In genomic region chr1:89926583-89927060, GRCm38 (mm10) we compare ENCODE assay signal across 9 mouse cellular contexts. TPM values are rescaled to one million over a fixed set of nuclear protein-coding genes. Genes with fewer than 3 reads are reported as not detected.
DNase-seq lines count a peak whose midpoint lies in the region; ATAC-seq lines count a peak whose summit lies in the region.
"Had no signal": no experiment of that assay in that cellular context is flagged by ENCODE, and none has a peak within 500 bp of the region (broad histone marks: within the 10 kb centered on the region; RNA-seq: fewer than 3 reads in every experiment).

No protein-coding gene starts in this region.

- no peaks in the 10 kb centered on the region for H3K9me3 ChIP-seq in lung, embryonic 16.5 days (ENCODE audit: control insufficient read depth, low read length)
- H3K9me3 ChIP-seq in forebrain, embryonic 13.5 days (replicated peaks): no peaks in the 10 kb centered on the region
- H3K9me3 ChIP-seq in limb, embryonic 11.5 days (ENCODE audit: control insufficient read depth, low read length): no peaks in the 10 kb centered on the region; the same call in 1 of the 2 replicates
- H3K9me3 ChIP-seq in neural tube, embryonic 15.5 days (replicated peaks): no peaks in the 10 kb centered on the region

- no peak for ATAC-seq in lung, embryonic 16.5 days (ENCODE audit: low read depth)
- ATAC-seq in forebrain, embryonic 13.5 days: no peak
- no peak for ATAC-seq in limb, embryonic 11.5 days (ENCODE audit: insufficient number of reproducible peaks, low FRiP score, low TSS enrichment, low read depth)
- ATAC-seq in neural tube, embryonic 15.5 days (ENCODE audit: low FRiP score): no peak
- no peak for ATAC-seq in inflammation-experienced regulatory T-cells, adult 6 months

- no peak overlapping the region for H3K9ac ChIP-seq in lung, embryonic 16.5 days (ENCODE audit: low read length)
- H3K9ac ChIP-seq in forebrain, embryonic 13.5 days: 0 out of 2 replicates have a peak overlapping the region, but pooled peaks have one; percentile 8
- no peak overlapping the region for H3K9ac ChIP-seq in limb, embryonic 11.5 days (ENCODE audit: low read length)
- no peak overlapping the region for H3K9ac ChIP-seq in neural tube, embryonic 15.5 days (replicated peaks)

- no peak overlapping the region for H3K27ac ChIP-seq in lung, embryonic 16.5 days (ENCODE audit: low read length)
- H3K27ac ChIP-seq in forebrain, embryonic 13.5 days: no peak overlapping the region
- no peak overlapping the region for H3K27ac ChIP-seq in limb, embryonic 11.5 days (replicated peaks; ENCODE audit: low read depth, low read length)
- H3K27ac ChIP-seq in neural tube, embryonic 15.5 days (replicated peaks): no peak overlapping the region

- H3K27me3 ChIP-seq in lung, embryonic 16.5 days (ENCODE audit: control insufficient read depth, insufficient read depth, low read depth, low read length): peaks cover 100% of the 10 kb centered on the region
- peaks cover 100% of the 10 kb centered on the region for H3K27me3 ChIP-seq in forebrain, embryonic 13.5 days
- H3K27me3 ChIP-seq in limb, embryonic 11.5 days (ENCODE audit: control insufficient read depth, insufficient read depth, low read length): peaks cover 90% of the 10 kb centered on the region
- H3K27me3 ChIP-seq in neural tube, embryonic 15.5 days (replicated peaks): peaks cover 62% of the 10 kb centered on the region

- no peaks in the 10 kb centered on the region for H3K36me3 ChIP-seq in lung, embryonic 16.5 days (ENCODE audit: control insufficient read depth, insufficient read depth, low read length)
- H3K36me3 ChIP-seq in forebrain, embryonic 13.5 days (ENCODE audit: poor library complexity, severe bottlenecking): no peaks in the 10 kb centered on the region
- no peaks in the 10 kb centered on the region for H3K36me3 ChIP-seq in limb, embryonic 11.5 days (ENCODE audit: control insufficient read depth, insufficient read depth, low read length)
- no peaks in the 10 kb centered on the region for H3K36me3 ChIP-seq in neural tube, embryonic 15.5 days

- no peak for DNase-seq in lung, postnatal 4 days
- peak; percentile 26 for DNase-seq in limb, embryonic 11.5 days (ENCODE audit: low spot score)
- no peak for DNase-seq in thymus, postnatal 0 days (ENCODE audit: low spot score)
- DNase-seq in ovary, postnatal 14 days (ENCODE audit: low spot score): no peak
- DNase-seq: cerebellum, adult 11-12 months had no signal

- H3K4me3 ChIP-seq in lung, embryonic 16.5 days (ENCODE audit: low read length): peak overlapping the region; percentile 44
- peak overlapping the region; percentile 42; the same call in 1 of the 2 replicates for H3K4me3 ChIP-seq in forebrain, embryonic 13.5 days
- H3K4me3 ChIP-seq in limb, embryonic 11.5 days (ENCODE audit: low read depth, low read length): no peak overlapping the region; the same call in 1 of the 2 replicates
- H3K4me3 ChIP-seq in neural tube, embryonic 15.5 days (replicated peaks): peak overlapping the region; percentile 49

- peaks cover 32% of the 10 kb centered on the region for H3K4me1 ChIP-seq in lung, embryonic 16.5 days (replicated peaks; ENCODE audit: control insufficient read depth, insufficient read depth, low read length)
- peaks cover 68% of the 10 kb centered on the region for H3K4me1 ChIP-seq in forebrain, embryonic 13.5 days
- peaks cover 31% of the 10 kb centered on the region for H3K4me1 ChIP-seq in limb, embryonic 11.5 days (ENCODE audit: control insufficient read depth, insufficient read depth, low read length)
- peaks cover 84% of the 10 kb centered on the region for H3K4me1 ChIP-seq in neural tube, embryonic 15.5 days

- peak overlapping the region; percentile 59 for H3K4me2 ChIP-seq in lung, embryonic 16.5 days (ENCODE audit: low read depth, low read length)
- peak overlapping the region; percentile 11 for H3K4me2 ChIP-seq in forebrain, embryonic 13.5 days
- H3K4me2 ChIP-seq in limb, embryonic 11.5 days (ENCODE audit: low read depth, severe bottlenecking): peak overlapping the region; percentile 68
- peak overlapping the region; percentile 85 for H3K4me2 ChIP-seq in neural tube, embryonic 15.5 days

- WGBS in lung, embryonic 16.5 days: 22% methylated on average over 9 of the region's 9 CpGs
- WGBS in forebrain, embryonic 13.5 days: 4% methylated on average over 9 of the region's 9 CpGs
- WGBS in limb, embryonic 11.5 days: 20% methylated on average over 9 of the region's 9 CpGs
- WGBS in neural tube, embryonic 15.5 days: 12% methylated on average over 9 of the region's 9 CpGs

RNA-seq across cellular contexts. Expression of gene Gbx2, which starts 4.4 kb away (rescaled TPM):
- not detected in 2 replicates for polyA plus RNA-seq in lung, embryonic 16.5 days (2015; fragmentation: Nextera tagmentation; extraction: Ambion mirVana)
- polyA plus RNA-seq in forebrain, embryonic 13.5 days (2015; fragmentation: Nextera tagmentation; extraction: Ambion mirVana): 18.7 and 29.4 TPM in 2 replicates
- polyA plus RNA-seq in limb, embryonic 11.5 days (2014; fragmentation: Nextera tagmentation; extraction: Ambion mirVana): 1.3 and 1.6 TPM in 2 replicates
- polyA plus RNA-seq in neural tube, embryonic 15.5 days (2015; fragmentation: Nextera tagmentation; extraction: Ambion mirVana): 21.7 and 30.5 TPM in 2 replicates
- polyA plus RNA-seq in thymus, postnatal 0 days (2015; fragmentation: Nextera tagmentation; extraction: Ambion mirVana): 0.09 and 0.17 TPM in 2 replicates
- polyA plus RNA-seq in inflammation-experienced regulatory T-cells, adult 6 months (2017; shearing (Covaris generic)): not detected

Comparison
In these comparisons a context has a peak if more than half of its experiments do, and no peak if none do; other contexts are left out.
1. H3K4me2 ChIP-seq: peak in every context shown above with its lines; median percentile 85 in neural tube, embryonic 15.5 days; 68 in limb, embryonic 11.5 days; 59 in lung, embryonic 16.5 days; 11 in forebrain, embryonic 13.5 days.